ENCODE assay signal across 13 mouse cellular contexts in the genomic region with DNA sequence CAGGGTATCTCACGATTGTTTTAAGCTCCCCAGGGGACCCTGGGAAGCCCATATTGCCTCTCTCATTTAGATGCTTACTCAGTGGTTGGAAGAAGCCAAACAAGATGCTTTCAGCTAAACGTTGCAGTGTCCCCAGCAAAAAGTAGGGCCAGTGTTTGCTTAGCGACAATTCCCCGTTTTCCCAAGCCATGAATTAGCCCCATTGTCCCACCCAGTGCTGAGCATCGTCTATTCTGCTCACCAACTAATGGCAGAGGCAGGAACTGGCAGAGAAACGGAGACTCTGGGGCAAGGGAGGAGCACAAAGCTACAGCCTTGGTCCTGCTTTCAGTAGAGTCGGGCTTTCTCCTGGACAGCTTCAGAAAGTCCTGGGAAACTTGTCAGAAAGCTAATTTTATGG. TPM values are rescaled to one million over a fixed set of nuclear protein-coding genes. Genes with fewer than 3 reads are reported as not detected.
DNase-seq lines count a peak whose midpoint lies in the region; ATAC-seq and TF ChIP-seq lines count a peak whose summit lies in the region.
"Had no signal": no experiment of that assay in that cellular context is flagged by ENCODE, and none has a peak within 500 bp of the region (broad histone marks: within the 10 kb centered on the region; RNA-seq: fewer than 3 reads in every experiment).

No protein-coding gene starts in this region.

- H3K27ac ChIP-seq in hindbrain, embryonic 15.5 days (replicated peaks), result peak overlapping the region; percentile 40; the same call in 1 of the 2 replicates
- no peak overlapping the region for H3K27ac ChIP-seq in hindbrain, embryonic 10.5 days
- no peak overlapping the region for H3K27ac ChIP-seq in forebrain, embryonic 14.5 days (ENCODE audit: low read depth, low read length)
- H3K27ac ChIP-seq in layer of hippocampus, adult 2 months, result peak overlapping the region; percentile 82
- H3K27ac ChIP-seq in midbrain, embryonic 15.5 days, result 0 out of 2 replicates have a peak overlapping the region, but pooled peaks have one; percentile 29
- H3K27ac ChIP-seq: liver, embryonic 12.5 days; stomach, postnatal 0 days had no signal

- no peak overlapping the region for H3K9ac ChIP-seq in hindbrain, embryonic 15.5 days
- H3K9ac ChIP-seq in forebrain, embryonic 14.5 days (ENCODE audit: low read length), result no peak overlapping the region
- no peak overlapping the region for H3K9ac ChIP-seq in midbrain, embryonic 15.5 days
- H3K9ac ChIP-seq: liver, embryonic 12.5 days had no signal

- H3K36me3 ChIP-seq in hindbrain, embryonic 15.5 days, result no peaks in the 10 kb centered on the region
- H3K36me3 ChIP-seq in hindbrain, embryonic 10.5 days, result no peaks in the 10 kb centered on the region
- no peaks in the 10 kb centered on the region for H3K36me3 ChIP-seq in forebrain, embryonic 14.5 days (ENCODE audit: control insufficient read depth, insufficient read depth, low read length)
- H3K36me3 ChIP-seq in midbrain, embryonic 15.5 days (replicated peaks), result no peaks in the 10 kb centered on the region
- H3K36me3 ChIP-seq: liver, embryonic 12.5 days had no signal

- ATAC-seq in hindbrain, embryonic 15.5 days (ENCODE audit: low FRiP score, low read depth), result peak; percentile 45; the same call in 1 of the 2 replicates
- no peak for ATAC-seq in forebrain, embryonic 14.5 days
- no peak for ATAC-seq in midbrain, embryonic 15.5 days (replicated peaks)
- ATAC-seq: liver, embryonic 12.5 days had no signal

- no peak overlapping the region for H3K4me3 ChIP-seq in hindbrain, embryonic 15.5 days
- no peak overlapping the region for H3K4me3 ChIP-seq in hindbrain, embryonic 10.5 days
- no peak overlapping the region for H3K4me3 ChIP-seq in forebrain, embryonic 14.5 days (ENCODE audit: low read depth, low read length)
- H3K4me3 ChIP-seq in layer of hippocampus, adult 2 months, result no peak overlapping the region
- H3K4me3 ChIP-seq in midbrain, embryonic 15.5 days, result no peak overlapping the region
- H3K4me3 ChIP-seq: liver, embryonic 12.5 days; myocyte had no signal

- H3K4me2 ChIP-seq in hindbrain, embryonic 15.5 days, result peak overlapping the region; percentile 23; the same call in 1 of the 2 replicates
- 0 out of 2 replicates have a peak overlapping the region, but pooled peaks have one; percentile 2 for H3K4me2 ChIP-seq in forebrain, embryonic 14.5 days (ENCODE audit: low read length)
- H3K4me2 ChIP-seq in midbrain, embryonic 15.5 days, result no peak overlapping the region
- H3K4me2 ChIP-seq: liver, embryonic 12.5 days had no signal

- WGBS in hindbrain, embryonic 15.5 days, result 14% methylated on average over 7 of the region's 7 CpGs
- WGBS in hindbrain, embryonic 10.5 days, result 26% methylated on average over 7 of the region's 7 CpGs
- 7% methylated on average over 7 of the region's 7 CpGs for WGBS in forebrain, embryonic 14.5 days
- 12% methylated on average over 7 of the region's 7 CpGs for whole genome bisulfite sequencing in midbrain, embryonic 15.5 days

- TF ChIP-seq CTCF in layer of hippocampus, adult 2 months (conservative IDR thresholded peaks at IDR 0.05), result peak; percentile 47

- no peaks in the 10 kb centered on the region for H3K27me3 ChIP-seq in hindbrain, embryonic 15.5 days
- no peaks in the 10 kb centered on the region for H3K27me3 ChIP-seq in hindbrain, embryonic 10.5 days (ENCODE audit: insufficient read depth, poor library complexity, severe bottlenecking)
- no peaks in the 10 kb centered on the region for H3K27me3 ChIP-seq in forebrain, embryonic 14.5 days (replicated peaks; ENCODE audit: control insufficient read depth, insufficient read depth, low read length)
- no peaks in the 10 kb centered on the region for H3K27me3 ChIP-seq in midbrain, embryonic 15.5 days (replicated peaks)
- H3K27me3 ChIP-seq: liver, embryonic 12.5 days had no signal

- no peaks in the 10 kb centered on the region for H3K9me3 ChIP-seq in hindbrain, embryonic 15.5 days
- no peaks in the 10 kb centered on the region for H3K9me3 ChIP-seq in hindbrain, embryonic 10.5 days
- no peaks in the 10 kb centered on the region for H3K9me3 ChIP-seq in forebrain, embryonic 14.5 days (replicated peaks; ENCODE audit: control insufficient read depth, low read length)
- no peaks in the 10 kb centered on the region for H3K9me3 ChIP-seq in midbrain, embryonic 15.5 days
- H3K9me3 ChIP-seq: liver, embryonic 12.5 days had no signal

- H3K4me1 ChIP-seq in hindbrain, embryonic 15.5 days (replicated peaks), result peaks cover 4% of the 10 kb centered on the region; the same call in 1 of the 2 replicates
- H3K4me1 ChIP-seq in hindbrain, embryonic 10.5 days (replicated peaks), result no peaks in the 10 kb centered on the region
- no peaks in the 10 kb centered on the region for H3K4me1 ChIP-seq in forebrain, embryonic 14.5 days (ENCODE audit: control insufficient read depth, insufficient read depth, low read length)
- no peaks in the 10 kb centered on the region for H3K4me1 ChIP-seq in midbrain, embryonic 15.5 days
- H3K4me1 ChIP-seq: liver, embryonic 12.5 days had no signal

- no peak for DNase-seq in hindbrain, embryonic 10.5 days (ENCODE audit: low spot score)
- DNase-seq in forebrain, embryonic 14.5 days (ENCODE audit: low spot score), result peak; percentile 14
- DNase-seq in layer of hippocampus, adult 2 months (ENCODE audit: low spot score in 2 of 2), result peak in 1 of 2 experiments; percentile 44
- no peak for DNase-seq in gastrocnemius, postnatal 25 days
- no peak for DNase-seq in ovary, postnatal 14 days (ENCODE audit: low spot score)
- no peak for DNase-seq in gastrocnemius, postnatal 4 days (ENCODE audit: low spot score in 2 of 2)
- DNase-seq: kidney, postnatal 4 days; lung, postnatal 36 days had no signal

RNA-seq across cellular contexts. Expression of a gene that starts 10.4 kb away (rescaled TPM):
- 45.8 and 50.4 TPM in 2 replicates for polyA plus RNA-seq in hindbrain, embryonic 15.5 days (2015; fragmentation: Nextera tagmentation; extraction: Ambion mirVana)
- polyA plus RNA-seq in hindbrain, embryonic 10.5 days (2016; fragmentation: Nextera tagmentation; extraction: Ambion mirVana), result 49.5 and 54.0 TPM in 2 replicates
- polyA plus RNA-seq in forebrain, embryonic 14.5 days (2014; fragmentation: Nextera tagmentation; extraction: Ambion mirVana), result 88.2 and 104 TPM in 2 replicates
- 100 to 1,000 TPM; 360 to 384 TPM for total RNA-seq in layer of hippocampus, adult 2 months (2021)
- 45.0 and 47.9 TPM in 2 replicates for polyA plus RNA-seq in midbrain, embryonic 15.5 days (2015; fragmentation: Nextera tagmentation; extraction: Ambion mirVana)
- total RNA-seq in gastrocnemius, postnatal 25 days (2021), result 100 to 1,000 TPM in 1 of 2 experiments, 10 to 100 TPM in 1; 96.4 to 101 TPM
- total RNA-seq in gastrocnemius, postnatal 4 days (2021), result 100 to 1,000 TPM; 128 to 136 TPM

RNA-seq across cellular contexts. Expression of a gene that starts 35.7 kb away (rescaled TPM):
- polyA plus RNA-seq in hindbrain, embryonic 15.5 days (2015; fragmentation: Nextera tagmentation; extraction: Ambion mirVana), result 51.9 and 53.5 TPM in 2 replicates
- 47.5 and 70.2 TPM in 2 replicates for polyA plus RNA-seq in hindbrain, embryonic 10.5 days (2016; fragmentation: Nextera tagmentation; extraction: Ambion mirVana)
- 32.1 and 38.8 TPM in 2 replicates for polyA plus RNA-seq in forebrain, embryonic 14.5 days (2014; fragmentation: Nextera tagmentation; extraction: Ambion mirVana)
- total RNA-seq in layer of hippocampus, adult 2 months (2021), result 10 to 100 TPM; 31.2 to 31.3 TPM
- polyA plus RNA-seq in midbrain, embryonic 15.5 days (2015; fragmentation: Nextera tagmentation; extraction: Ambion mirVana), result 55.2 TPM in 2 replicates
- total RNA-seq in gastrocnemius, postnatal 25 days (2021), result 10 to 100 TPM in 1 of 2 experiments, 1 to 10 TPM in 1; 8.4 to 10.9 TPM
- 10 to 100 TPM; 10.5 to 14.6 TPM for total RNA-seq in gastrocnemius, postnatal 4 days (2021)

Comparison
In these comparisons a context has a peak if more than half of its experiments do, and no peak if none do; other contexts are left out.
1. H3K27ac ChIP-seq: peak in hindbrain, embryonic 15.5 days (single experiment), layer of hippocampus, adult 2 months (single experiment) and midbrain, embryonic 15.5 days (single experiment); none in hindbrain, embryonic 10.5 days (single experiment) and forebrain, embryonic 14.5 days (single experiment).